Mouse (Mus musculus) heart, embryonic 12.5 days (tissue): ENCODE measurements around the gene Socs7. TPM values are rescaled to one million over a fixed set of nuclear protein-coding genes. Genes with fewer than 3 reads are reported as not detected.
A peak's percentile ranks its signal among the peaks of the same experiment; 100 is the strongest.

Experiments used
- ATAC-seq: fragments of 200-750 bp; cut with Nextera tagmentation; 2 replicates; pipeline ENCODE4 v1.8.0; 2017; ENCODE audit warnings: moderate TSS enrichment, moderate library complexity; ENCODE audit not compliant: insufficient number of reproducible peaks, low FRiP score
- H3K27ac ChIP-seq: fragments of 300-500 bp; sonication (generic); 2 replicates; pipeline ENCODE4 v1.5.1; 2016; ENCODE audit warnings: mild to moderate bottlenecking, moderate library complexity; ENCODE audit not compliant: poor library complexity, severe bottlenecking
- H3K27me3 ChIP-seq: fragments of 300-500 bp; sonication (generic); replicated peaks from 2 replicates; pipeline ENCODE4 v1.6.1; 2016; ENCODE audit warnings: mild to moderate bottlenecking, moderate library complexity
- H3K36me3 ChIP-seq: fragments of 300-500 bp; sonication (generic); 2 replicates; pipeline ENCODE4 v1.6.1; 2016; ENCODE audit warnings: mild to moderate bottlenecking, moderate library complexity
- H3K4me1 ChIP-seq: fragments of 300-500 bp; sonication (generic); replicated peaks from 2 replicates; pipeline ENCODE4 v1.6.1; 2016; ENCODE audit warnings: mild to moderate bottlenecking
- H3K4me2 ChIP-seq: fragments of 300-500 bp; sonication (generic); 2 replicates; pipeline ENCODE4 v1.6.1; 2016; ENCODE audit warnings: mild to moderate bottlenecking, moderate library complexity
- H3K4me3 ChIP-seq: fragments of 300-500 bp; sonication (generic); 2 replicates; pipeline ENCODE4 v1.5.1; 2016; ENCODE audit warnings: mild to moderate bottlenecking
- H3K9ac ChIP-seq: fragments of 300-500 bp; sonication (generic); 2 replicates; pipeline ENCODE4 v1.6.1; 2016; ENCODE audit warnings: mild to moderate bottlenecking, moderate library complexity
- H3K9me3 ChIP-seq: fragments of 300-500 bp; sonication (generic); replicated peaks from 2 replicates; pipeline ENCODE4 v1.6.1; 2016; ENCODE audit warnings: mild to moderate bottlenecking, moderate library complexity
- WGBS: fragments of 180-500 bp; shearing (Covaris S2); methylation state at CpG from one replicate; pipeline ENCODE4 v1.1.7; 2016; 5-methylcytosine and 5-hydroxymethylcytosine counted together
- polyA plus RNA-seq: library from polyadenylated mRNA; unstranded; fragments of >200 nt; fragmentation: Nextera tagmentation; extraction: Ambion mirVana; gene quantifications from 2 replicates; pipeline ENCODE4 v1.2.1, GENCODE M21; 2016

The Socs7 gene
- polyA plus RNA-seq, 1 experiment from 2014 or later = 5.4 TPM

DNA sequence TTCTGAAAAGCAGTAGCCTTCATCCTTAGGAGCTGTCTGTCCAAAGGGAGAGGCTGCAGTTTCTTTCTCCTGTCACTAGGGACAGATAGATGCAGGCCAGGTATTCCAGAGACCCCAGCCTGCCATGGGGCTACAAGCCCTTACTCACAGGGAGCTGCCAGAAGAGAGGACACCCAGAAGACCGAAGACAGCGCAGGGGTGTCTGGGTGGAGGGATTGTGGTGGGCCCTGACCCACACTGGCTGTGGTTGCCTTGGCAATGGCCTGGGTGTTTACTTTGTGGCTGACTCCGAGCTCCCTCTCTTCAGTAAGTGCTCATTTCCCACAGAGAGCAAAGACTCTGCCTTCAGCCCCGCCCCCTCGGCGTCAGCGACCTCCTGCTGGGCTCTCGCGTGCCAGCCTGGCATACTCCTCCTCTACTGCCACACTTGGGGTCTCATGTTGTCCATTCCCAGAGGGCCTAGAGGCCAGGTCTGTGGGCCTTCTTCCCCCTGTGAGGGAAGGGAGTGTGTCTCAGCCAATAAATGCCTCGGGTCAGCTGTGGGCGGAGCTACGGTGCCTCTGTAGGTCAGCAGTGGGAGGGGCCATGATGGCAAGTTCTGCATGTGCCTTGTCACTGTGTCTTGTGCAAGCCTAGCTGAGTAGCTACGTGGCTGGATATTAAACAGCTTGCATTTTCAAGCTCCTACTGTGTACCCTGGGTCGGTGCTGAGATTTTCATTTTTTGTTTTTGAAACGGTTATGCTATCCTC lies 72.5 kb downstream of the Socs7 start:
- WGBS = 4% methylated on average over 15 of the region's 15 CpGs
- Histone ChIP-seq H3K27ac (peak overlapping the region; percentile 99), H3K9ac (peak overlapping the region; percentile 57), H3K36me3 (0 out of 2 replicates have a peak, but pooled peaks cover 7% of the 10 kb centered on the region), H3K4me1 (peaks cover 76% of the 10 kb centered on the region), H3K4me2 (peak overlapping the region; percentile 69), H3K9me3 (no peaks in the 10 kb centered on the region), H3K27me3 (no peaks in the 10 kb centered on the region), H3K4me3 (peak overlapping the region; percentile 40)
- ATAC-seq = peak; percentile 85

DNA sequence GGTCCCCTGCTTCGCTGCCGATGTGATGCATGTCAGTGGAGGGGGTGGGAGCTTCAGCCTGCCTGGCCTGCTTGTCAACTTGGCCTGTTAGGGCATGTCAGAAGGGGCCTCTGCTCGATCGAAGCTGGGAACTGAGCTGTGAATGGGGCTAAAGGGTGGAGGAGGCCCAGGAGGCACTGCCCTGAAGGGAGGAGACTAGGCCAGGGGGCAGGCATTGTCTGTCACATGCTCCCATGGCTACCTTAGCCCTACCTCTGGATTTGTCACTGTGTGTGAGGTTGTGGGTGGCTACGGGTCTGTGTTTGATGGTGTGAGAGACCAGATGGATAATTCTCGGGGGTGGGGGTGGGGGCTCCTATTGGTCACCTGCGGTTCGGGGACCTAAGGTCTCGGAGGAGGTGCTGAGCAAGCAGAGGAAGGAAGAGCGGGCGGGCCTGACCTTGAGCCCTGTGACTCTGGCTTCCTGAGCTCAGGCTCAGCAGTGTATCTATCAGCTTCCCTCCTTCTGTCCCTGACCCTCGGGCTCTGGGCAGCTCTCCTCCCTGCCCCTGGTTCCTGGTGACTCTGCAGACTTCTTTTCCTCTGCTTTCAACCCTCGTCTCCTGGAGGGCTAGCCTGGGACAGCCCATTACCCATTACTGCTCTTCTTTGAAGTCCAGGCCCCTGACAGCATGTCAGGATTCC lies 73.6 kb downstream of the Socs7 start:
- Histone ChIP-seq H3K4me2 (peak overlapping the region; percentile 69), H3K9me3 (no peaks in the 10 kb centered on the region), H3K4me1 (peaks cover 80% of the 10 kb centered on the region), H3K4me3 (no peak overlapping the region), H3K9ac (peak overlapping the region; percentile 57), H3K27me3 (no peaks in the 10 kb centered on the region), H3K36me3 (0 out of 2 replicates have a peak, but pooled peaks cover 7% of the 10 kb centered on the region), H3K27ac (peak overlapping the region; percentile 99)
- peak; percentile 40 for ATAC-seq
- 22% methylated on average over 11 of the region's 13 CpGs for WGBS

DNA sequence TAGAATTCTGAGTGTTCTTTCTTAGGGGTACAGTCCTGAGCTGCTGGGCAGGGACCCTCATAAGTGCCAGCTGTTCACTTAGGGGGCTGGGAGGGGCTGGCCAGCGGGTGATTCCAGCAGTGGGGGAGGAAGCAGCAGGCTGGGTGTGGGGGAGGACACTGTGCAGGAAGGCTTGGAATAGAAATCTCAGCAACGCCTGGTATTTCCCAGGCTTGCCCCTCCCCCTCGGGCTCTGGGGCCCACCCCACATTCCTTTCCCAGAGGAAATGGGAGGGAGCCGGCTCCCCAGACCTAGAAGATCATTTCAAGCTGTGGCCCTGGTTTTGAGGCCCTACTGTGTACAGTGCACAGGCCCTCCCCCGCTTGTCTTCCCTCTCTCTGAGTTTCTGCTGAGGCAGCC lies 75.4 kb downstream of the Socs7 start:
- Histone ChIP-seq H3K4me2 (peak overlapping the region; percentile 37), H3K27ac (peak overlapping the region; percentile 99), H3K4me1 (peaks cover 84% of the 10 kb centered on the region), H3K9me3 (no peaks in the 10 kb centered on the region), H3K9ac (peak overlapping the region; percentile 55; the same call in 1 of the 2 replicates), H3K36me3 (peaks cover 1% of the 10 kb centered on the region), H3K27me3 (no peaks in the 10 kb centered on the region), H3K4me3 (no peak overlapping the region)
- WGBS = 3% methylated on average over 5 of the region's 5 CpGs
- ATAC-seq = 0 out of 2 replicates have a peak, but pooled peaks have one; percentile 11

DNA sequence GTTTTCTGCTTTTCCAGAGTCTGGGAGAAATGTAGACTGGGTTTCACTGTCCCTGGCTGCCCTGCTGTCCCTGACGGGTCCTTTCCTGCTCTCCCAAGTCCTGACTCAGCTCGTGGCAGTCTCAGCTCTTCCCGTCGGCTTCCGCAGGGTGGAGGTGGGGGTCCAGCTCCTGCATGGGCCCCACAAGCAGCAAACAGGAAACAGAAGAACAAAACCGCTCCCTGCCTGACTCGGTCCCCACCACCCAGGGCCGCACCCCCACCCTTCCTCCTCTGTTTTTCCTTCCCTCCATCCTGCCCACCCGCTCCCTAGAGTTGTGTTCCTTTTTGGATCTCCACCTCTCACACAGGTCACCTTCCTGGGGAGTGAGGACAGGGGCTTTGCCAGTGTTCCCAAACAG lies 76.5 kb downstream of the Socs7 start:
- WGBS = 18% methylated on average over 9 of the region's 9 CpGs
- peak overlapping the region; percentile 99 for H3K27ac ChIP-seq
- peak overlapping the region; percentile 86 for H3K4me2 ChIP-seq
- no peaks in the 10 kb centered on the region for H3K9me3 ChIP-seq
- peaks cover 12% of the 10 kb centered on the region for H3K36me3 ChIP-seq
- no peak for ATAC-seq
- peaks cover 90% of the 10 kb centered on the region for H3K4me1 ChIP-seq
- peak overlapping the region; percentile 55; the same call in 1 of the 2 replicates for H3K9ac ChIP-seq
- H3K4me3 ChIP-seq = no peak overlapping the region
- no peaks in the 10 kb centered on the region for H3K27me3 ChIP-seq

DNA sequence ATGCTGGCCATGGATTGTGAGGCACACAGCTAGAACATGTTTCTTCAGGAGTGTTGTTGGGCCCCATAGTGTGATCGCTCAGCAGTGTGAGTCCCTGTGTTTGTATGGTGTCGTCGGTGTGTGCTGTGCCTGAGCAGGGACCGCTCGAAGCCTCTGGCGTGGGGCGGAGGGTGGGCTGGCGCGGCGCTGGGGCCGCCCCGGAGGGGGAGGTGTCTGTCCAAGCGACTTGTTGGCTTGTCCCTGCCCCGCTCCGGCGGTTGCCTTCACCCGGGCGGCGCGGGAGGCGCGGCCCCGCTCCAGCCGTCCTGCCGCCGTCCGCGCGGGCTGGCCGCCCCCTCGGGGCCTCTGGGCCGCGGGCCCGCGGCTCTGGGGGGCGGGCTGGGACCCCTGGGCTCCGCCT lies 77.6 kb downstream of the Socs7 start:
- peak; percentile 82 for ATAC-seq
- Histone ChIP-seq H3K27me3 (no peaks in the 10 kb centered on the region), H3K4me1 (peaks cover 89% of the 10 kb centered on the region), H3K36me3 (peaks cover 22% of the 10 kb centered on the region), H3K9ac (peak overlapping the region; percentile 100), H3K4me3 (peak overlapping the region; percentile 96), H3K4me2 (peak overlapping the region; percentile 86), H3K27ac (peak overlapping the region; percentile 99), H3K9me3 (no peaks in the 10 kb centered on the region)
- WGBS = under 1% methylated on average over 37 of the region's 37 CpGs

DNA sequence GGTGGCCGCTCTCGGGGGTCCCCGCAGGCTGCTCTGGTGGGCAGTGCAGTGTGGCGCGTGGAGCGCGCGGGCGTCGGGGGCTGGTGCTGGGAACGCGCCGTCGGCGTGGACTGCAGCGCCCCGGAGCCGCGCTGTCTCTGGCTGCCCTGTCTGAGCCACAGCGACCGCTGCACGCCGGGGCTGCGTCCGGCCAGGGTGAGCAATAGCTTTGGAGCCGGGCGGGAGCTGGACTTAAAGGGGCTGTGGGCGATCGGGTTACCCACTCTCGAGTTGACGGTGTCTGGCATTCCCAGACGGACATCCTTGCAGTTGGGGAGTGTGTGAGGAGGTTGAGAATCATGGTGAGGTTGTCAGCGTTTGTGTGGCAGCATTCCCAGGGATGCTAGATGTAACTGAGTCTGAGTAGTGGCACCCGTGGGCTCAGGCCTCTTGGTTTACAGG lies 78.1 kb downstream of the Socs7 start:
- no peaks in the 10 kb centered on the region for H3K27me3 ChIP-seq
- under 1% methylated on average over 34 of the region's 34 CpGs for WGBS
- peak overlapping the region; percentile 96 for H3K4me3 ChIP-seq
- H3K4me1 ChIP-seq = peaks cover 88% of the 10 kb centered on the region
- H3K9ac ChIP-seq = peak overlapping the region; percentile 100
- ATAC-seq = peak; percentile 52
- no peaks in the 10 kb centered on the region for H3K9me3 ChIP-seq
- peak overlapping the region; percentile 86 for H3K4me2 ChIP-seq
- peaks cover 28% of the 10 kb centered on the region for H3K36me3 ChIP-seq
- peak overlapping the region; percentile 99 for H3K27ac ChIP-seq

DNA sequence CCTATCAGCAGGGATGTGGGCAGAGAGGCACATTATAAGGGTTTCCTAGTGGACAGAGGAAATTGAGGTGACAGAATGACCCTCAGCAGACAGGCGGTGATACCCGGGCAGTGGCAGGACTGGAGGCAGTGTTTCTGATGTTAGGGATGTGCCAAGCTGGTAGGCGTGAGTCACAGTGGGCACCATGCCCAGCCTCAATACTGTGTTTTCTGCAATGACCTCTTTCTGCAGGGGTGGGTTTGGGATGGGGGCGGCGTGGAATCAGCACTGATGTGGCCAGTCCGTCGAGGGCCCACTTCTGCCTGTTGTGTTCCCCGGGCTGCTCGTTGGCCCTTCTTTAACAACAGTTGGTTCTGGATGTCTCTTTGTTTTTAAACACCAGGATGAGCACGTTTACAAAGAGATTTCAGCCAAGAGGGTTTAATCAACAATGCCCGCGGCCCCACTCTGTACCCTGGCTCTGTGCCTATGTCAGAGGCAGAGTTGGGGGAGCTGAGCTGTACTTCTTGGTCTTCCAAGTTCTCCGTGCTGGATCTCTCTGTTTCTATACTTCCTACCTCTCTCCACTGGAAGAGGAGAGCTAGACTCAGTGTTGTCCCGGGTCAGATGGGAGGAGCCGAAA lies 78.8 kb downstream of the Socs7 start:
- Histone ChIP-seq H3K36me3 (peaks cover 34% of the 10 kb centered on the region), H3K9me3 (no peaks in the 10 kb centered on the region), H3K4me1 (peaks cover 88% of the 10 kb centered on the region), H3K4me2 (peak overlapping the region; percentile 86), H3K9ac (peak overlapping the region; percentile 100), H3K27ac (peak overlapping the region; percentile 99), H3K27me3 (no peaks in the 10 kb centered on the region), H3K4me3 (peak overlapping the region; percentile 96)
- no peak for ATAC-seq
- WGBS = 19% methylated on average over 15 of the region's 15 CpGs

DNA sequence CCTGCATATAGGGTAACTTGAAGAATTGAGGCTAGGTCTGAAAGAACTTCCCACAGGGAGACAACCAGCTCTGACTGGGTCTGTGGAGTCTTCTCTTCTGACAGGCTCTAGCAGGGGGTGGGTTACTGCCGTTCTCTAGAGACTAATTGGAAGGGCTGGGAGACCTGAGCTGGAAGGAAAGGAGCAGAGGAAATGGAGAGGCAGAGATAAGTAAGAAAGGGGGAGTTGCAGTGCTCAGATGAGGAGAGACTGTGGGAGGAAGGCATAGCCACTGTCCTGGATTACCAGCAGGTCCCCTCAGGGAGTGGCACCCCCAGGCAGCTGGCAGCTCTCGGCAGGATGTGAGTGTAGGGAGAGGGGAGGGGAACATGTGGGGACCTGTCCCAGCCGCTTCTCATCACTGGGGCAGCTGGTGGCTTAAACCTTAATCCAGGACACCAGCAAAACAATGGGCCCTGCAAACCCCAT lies 79.3 kb downstream of the Socs7 start:
- Histone ChIP-seq H3K27ac (peak overlapping the region; percentile 99), H3K27me3 (no peaks in the 10 kb centered on the region), H3K4me3 (peak overlapping the region; percentile 96), H3K9ac (peak overlapping the region; percentile 100), H3K36me3 (peaks cover 40% of the 10 kb centered on the region), H3K4me1 (peaks cover 88% of the 10 kb centered on the region), H3K4me2 (peak overlapping the region; percentile 86), H3K9me3 (no peaks in the 10 kb centered on the region)
- 7% methylated on average over 3 of the region's 3 CpGs for WGBS
- ATAC-seq = no peak

DNA sequence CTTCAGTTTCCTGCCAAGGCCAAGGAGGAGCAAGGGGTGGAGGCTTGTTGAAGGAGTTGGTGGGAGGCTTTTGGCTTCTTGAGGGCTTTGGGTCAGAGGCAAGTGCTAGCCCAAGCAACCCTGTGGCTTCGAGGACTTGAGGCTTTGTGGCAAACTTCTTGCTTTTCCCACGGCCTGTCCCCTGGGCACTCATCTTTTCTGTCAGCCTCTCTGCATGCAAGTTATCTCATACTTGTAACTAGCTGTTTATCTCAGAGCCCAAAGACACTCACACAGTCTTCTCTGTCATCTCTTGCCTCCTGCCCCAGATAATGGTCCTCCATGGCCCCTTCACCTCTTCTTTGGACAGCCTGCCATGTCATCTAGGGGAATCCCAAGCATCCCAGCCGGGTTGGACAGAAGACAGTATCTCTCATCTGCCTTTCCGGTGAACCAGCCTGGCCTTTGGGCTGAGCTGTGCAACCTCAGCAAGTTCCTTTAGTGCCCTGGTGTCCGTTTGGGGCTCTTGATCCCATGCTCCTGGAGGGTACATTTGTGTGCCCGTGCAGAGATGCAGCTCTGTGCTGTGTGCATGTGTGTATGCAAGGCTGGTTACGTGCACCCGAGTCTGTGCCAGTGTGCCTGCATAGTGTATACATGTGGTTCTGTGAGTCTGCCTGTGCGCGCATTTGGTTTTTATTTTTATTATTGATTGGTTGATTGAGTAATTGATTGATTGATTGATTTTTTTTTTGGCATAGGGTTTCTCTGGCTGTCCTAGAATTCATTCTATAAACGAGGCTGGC lies 80.7 kb downstream of the Socs7 start:
- Histone ChIP-seq H3K4me3 (peak overlapping the region; percentile 96), H3K4me1 (peaks cover 74% of the 10 kb centered on the region), H3K9ac (peak overlapping the region; percentile 100), H3K36me3 (peaks cover 54% of the 10 kb centered on the region), H3K27ac (peak overlapping the region; percentile 99), H3K9me3 (no peaks in the 10 kb centered on the region), H3K4me2 (peak overlapping the region; percentile 86), H3K27me3 (no peaks in the 10 kb centered on the region)
- WGBS = 57% methylated on average over 11 of the region's 11 CpGs
- no peak for ATAC-seq

DNA sequence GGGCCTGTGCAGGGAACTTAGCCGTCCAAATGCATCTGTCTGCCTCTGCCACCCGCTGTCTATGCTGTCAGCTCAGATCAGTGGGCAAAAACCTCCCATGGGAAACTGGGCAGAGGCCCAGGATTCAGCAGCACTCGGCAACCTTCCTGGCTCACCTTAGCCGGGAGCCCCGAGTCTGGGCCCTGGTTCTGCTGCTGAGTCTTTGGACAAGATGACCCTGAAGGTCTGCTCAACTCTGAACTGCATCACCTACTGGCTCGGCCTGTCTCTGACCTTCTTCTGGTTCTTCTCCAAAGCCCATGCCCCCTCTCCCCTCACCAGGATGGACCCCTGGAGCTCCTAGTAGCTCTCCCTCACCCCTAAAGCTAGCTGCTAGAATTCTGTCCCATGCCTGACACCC lies 83.2 kb downstream of the Socs7 start:
- ATAC-seq = no peak
- peak overlapping the region; percentile 53 for H3K9ac ChIP-seq
- WGBS = 47% methylated on average over 6 of the region's 6 CpGs
- peaks cover 74% of the 10 kb centered on the region for H3K36me3 ChIP-seq
- no peaks in the 10 kb centered on the region for H3K9me3 ChIP-seq
- peak overlapping the region; percentile 10; the same call in 1 of the 2 replicates for H3K4me3 ChIP-seq
- H3K4me2 ChIP-seq = peak overlapping the region; percentile 86
- no peaks in the 10 kb centered on the region for H3K27me3 ChIP-seq
- peak overlapping the region; percentile 74 for H3K27ac ChIP-seq
- peaks cover 76% of the 10 kb centered on the region for H3K4me1 ChIP-seq
